Mouse (Mus musculus) CH12.LX (cell line): ENCODE data around the gene Epha3.

Source experiments
- CHD1 ChIP-seq: IDR thresholded peaks from 2 replicates; pipeline ENCODE4 v1.6.1; 2012; ENCODE audit warnings: low read depth, low read length, improper control_type of control experiment, inconsistent platforms
- CTCF ChIP-seq, 2 experiments: IDR thresholded peaks in 1 of 2; conservative IDR thresholded peaks in 1 of 2; 2 replicates each; pipeline ENCODE4 v1.5.1; 2011 to 2012; ENCODE audit warnings: low read depth in 2 of 2, low read length in 2 of 2, improper control_type of control experiment in 1 of 2, inconsistent platforms in 1 of 2, mild to moderate bottlenecking in 1 of 2, moderate library complexity in 1 of 2
- E2F4 ChIP-seq: IDR thresholded peaks from 2 replicates; pipeline ENCODE4 v1.6.1; 2011; ENCODE audit warnings: low read depth, low read length, improper control_type of control experiment; ENCODE audit not compliant: insufficient replicate concordance
- ELF1 ChIP-seq: IDR thresholded peaks from 2 replicates; pipeline ENCODE4 v1.6.1; 2014; ENCODE audit warnings: low read depth, mild to moderate bottlenecking, inconsistent platforms, low read length, improper control_type of control experiment
- EP300 ChIP-seq: IDR thresholded peaks from 2 replicates; pipeline ENCODE4 v1.6.1; 2011; ENCODE audit warnings: low read length, improper control_type of control experiment
- ETS1 ChIP-seq: conservative IDR thresholded peaks from 2 replicates; pipeline ENCODE4 v1.6.1; 2012; ENCODE audit warnings: low read depth, mild to moderate bottlenecking, inconsistent platforms, low read length, improper control_type of control experiment, moderate library complexity
- HCFC1 ChIP-seq: IDR thresholded peaks from 2 replicates; pipeline ENCODE4 v1.6.1; 2012; ENCODE audit warnings: low read depth, mild to moderate bottlenecking, inconsistent platforms, low read length, improper control_type of control experiment
- MAX ChIP-seq: IDR thresholded peaks from 2 replicates; pipeline ENCODE4 v1.6.1; 2011; ENCODE audit warnings: low read length, improper control_type of control experiment
- MXI1 ChIP-seq: IDR thresholded peaks from 2 replicates; pipeline ENCODE4 v1.6.1; 2011; ENCODE audit warnings: mild to moderate bottlenecking, low read depth, low read length, improper control_type of control experiment
- POLR2A ChIP-seq: IDR thresholded peaks from 2 replicates; pipeline ENCODE4 v1.6.1; 2011; ENCODE audit warnings: low read depth, mild to moderate bottlenecking, improper control_type of control experiment, low read length
- USF2 ChIP-seq: conservative IDR thresholded peaks from 2 replicates; pipeline ENCODE4 v1.6.1; 2011; ENCODE audit warnings: low read depth, low read length, improper control_type of control experiment
- ZKSCAN1 ChIP-seq: IDR thresholded peaks from 2 replicates; pipeline ENCODE4 v1.6.1; 2012; ENCODE audit warnings: low read depth, inconsistent platforms, low read length, improper control_type of control experiment, borderline replicate concordance
- ZNF384 ChIP-seq: IDR thresholded peaks from 2 replicates; pipeline ENCODE4 v1.6.1; 2012; ENCODE audit warnings: low read depth, low read length, improper control_type of control experiment, inconsistent platforms

DNA sequence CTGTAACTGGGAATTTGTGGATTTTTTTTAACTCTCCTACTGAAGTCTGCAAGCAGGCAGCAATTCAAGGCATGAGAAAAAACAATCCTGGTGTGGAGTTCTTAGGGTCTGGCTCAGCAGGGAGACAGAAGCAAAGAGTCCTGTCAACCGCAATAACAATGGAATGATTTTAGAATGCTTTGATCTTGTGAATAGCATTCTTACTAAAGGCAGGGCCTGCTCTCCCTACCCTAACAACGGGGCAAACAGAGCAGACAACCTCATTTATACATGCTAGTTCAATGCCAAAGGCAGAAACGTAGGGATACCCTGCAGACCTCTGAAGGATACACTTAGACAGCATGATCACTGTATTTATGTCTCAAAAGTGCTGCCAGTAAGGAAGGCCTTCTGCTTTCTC is 110.9 kb downstream of the Epha3 start:
- TF ChIP-seq POLR2A (no peak), E2F4 (no peak), CHD1 (no peak), EP300 (no peak), ELF1 (no peak), CTCF (conservative IDR thresholded peaks at IDR 0.05 in 1 of 2, IDR thresholded peaks at IDR 0.05 in 1 of 2; ENCODE audit: low read depth in 2 of 2, low read length in 2 of 2) (no peak), MXI1 (no peak), ZKSCAN1 (no peak), HCFC1 (no peak), USF2 (no peak), ZNF384 (no peak), MAX (no peak), ETS1 (no peak)
